Mouse (Mus musculus): ENCODE data around the gene Tmed5.
"Not testable (repeated sequence)": the region's sequence is repeated elsewhere in the genome, so short reads cannot be mapped to it uniquely, and the experiment has no call there.

Tmed5 gene

GRCm38 (mm10) chr5:108132441-108133243 lies at the start of gene Tmed5, which contains the start of gene Ccdc18:
TSS of gene Tmed5 (minus strand) at chr5:108132620.
TSS of gene Ccdc18 (plus strand) at chr5:108132875.
- peak; percentile 98 for DNase-seq

GRCm38 (mm10) chr5:108163695-108164094 lies 31.3 kb upstream of the Tmed5 start:
- peak; percentile 75 for DNase-seq

GRCm38 (mm10) chr5:108160796-108161195 lies 28.4 kb upstream of the Tmed5 start:
- DNase-seq = peak; percentile 6

GRCm38 (mm10) chr5:108152592-108152991 lies 20.2 kb upstream of the Tmed5 start:
- no peak for DNase-seq

GRCm38 (mm10) chr5:108131849-108132440 lies 475 bp downstream of the Tmed5 start:
- no peak for DNase-seq

GRCm38 (mm10) chr5:108120221-108120900 lies 12.1 kb downstream of the Tmed5 start:
- no peak for DNase-seq

- DNase-seq = no peak
Measured at GRCm38 (mm10) chr5:108117693-108118092, 14.7 kb downstream of the Tmed5 start.

GRCm38 (mm10) chr5:108109346-108109745 lies 23.1 kb downstream of the Tmed5 start:
- DNase-seq = no peak

GRCm38 (mm10) chr5:108104306-108104705 lies 28.1 kb downstream of the Tmed5 start:
- no peak for DNase-seq

- no peak for DNase-seq
Measured at GRCm38 (mm10) chr5:108100196-108100595, 32.2 kb downstream of the Tmed5 start.

GRCm38 (mm10) chr5:108097676-108098075 lies 34.7 kb downstream of the Tmed5 start:
- DNase-seq = no peak

GRCm38 (mm10) chr5:108092731-108093130 lies 39.7 kb downstream of the Tmed5 start:
- DNase-seq = not testable (repeated sequence)

- peak; percentile 19 for DNase-seq
Measured at GRCm38 (mm10) chr5:108085440-108085839, 47.0 kb downstream of the Tmed5 start.

- DNase-seq = peak; percentile 44
Measured at GRCm38 (mm10) chr5:108082380-108082779, 50.0 kb downstream of the Tmed5 start.

GRCm38 (mm10) chr5:108079603-108080002 lies 52.8 kb downstream of the Tmed5 start:
- DNase-seq = no peak

GRCm38 (mm10) chr5:108076833-108077540 lies 55.4 kb downstream of the Tmed5 start:
- no peak for DNase-seq

GRCm38 (mm10) chr5:108076241-108076640 lies 56.2 kb downstream of the Tmed5 start:
- DNase-seq = no peak

GRCm38 (mm10) chr5:108072301-108072700 lies 60.1 kb downstream of the Tmed5 start:
- no peak for DNase-seq

- peak; percentile 97 for DNase-seq
Measured at GRCm38 (mm10) chr5:108065465-108066411, 66.7 kb downstream of the Tmed5 start, which contains the start of gene Mtf2. TSS of gene Mtf2 (plus strand) at chr5:108065674.

GRCm38 (mm10) chr5:108060413-108060812 lies 72.0 kb downstream of the Tmed5 start:
- DNase-seq = no peak

Data from thymus, postnatal 14 days (tissue).